Mouse (Mus musculus) thymus, adult 2 months (tissue): Measurements from ENCODE around the gene Ppp1r8.

ENCODE experiments used
- CTCF ChIP-seq: fragments of 200-500 bp; IDR thresholded peaks from 2 replicates; pipeline ENCODE4 v1.5.1; 2012; ENCODE audit warnings: mild to moderate bottlenecking, control low read depth, low read length, moderate library complexity, borderline replicate concordance; ENCODE audit not compliant: control insufficient read depth, poor library complexity, insufficient read depth; ENCODE audit errors: extremely low read depth
- POLR2A ChIP-seq: fragments of 200-500 bp; IDR thresholded peaks from 2 replicates; pipeline ENCODE4 v1.6.1; 2012; ENCODE audit warnings: mild to moderate bottlenecking, low read length, control low read depth, moderate library complexity; ENCODE audit not compliant: control insufficient read depth, poor library complexity, insufficient read depth; ENCODE audit errors: extremely low read depth

GRCm38 (mm10) chr4:132809621-132810020, 33.3 kb downstream of the Ppp1r8 start:
- no peak for TF ChIP-seq CTCF
- no peak for TF ChIP-seq POLR2A
